Mouse (Mus musculus): Measurements from ENCODE around the gene Stt3b. TPM values are rescaled to one million over a fixed set of nuclear protein-coding genes. Genes with fewer than 3 reads are reported as not detected.

The Stt3b gene
- polyA plus RNA-seq, 2 experiments = 67.2 to 117 TPM

- no peak overlapping the region for H3K4me2 ChIP-seq (replicated peaks; ENCODE audit: low read depth, low read length, severe bottlenecking)
- H3K9ac ChIP-seq (ENCODE audit: low read depth, low read length, severe bottlenecking) = no peak overlapping the region
- DNase-seq (ENCODE audit: low spot score) (no peak), ATAC-seq (ENCODE audit: low FRiP score, low read depth) (no peak)
- H3K27ac ChIP-seq (replicated peaks; ENCODE audit: low read depth, low read length) = no peak overlapping the region
- H3K27me3 ChIP-seq (ENCODE audit: control insufficient read depth, insufficient read depth, low read length) = no peaks in the 10 kb centered on the region
- no peaks in the 10 kb centered on the region for H3K36me3 ChIP-seq (ENCODE audit: control insufficient read depth, insufficient read depth, low read length)
- H3K4me1 ChIP-seq (ENCODE audit: control insufficient read depth, insufficient read depth, low read length) = peaks cover 11% of the 10 kb centered on the region; the same call in 1 of the 2 replicates
- H3K4me3 ChIP-seq (replicated peaks; ENCODE audit: low read length) = no peak overlapping the region
- 83% methylated on average over 6 of the region's 6 CpGs for WGBS
- TF ChIP-seq POLR2A (IDR thresholded peaks at IDR 0.05; ENCODE audit: borderline replicate concordance, extremely low read depth, insufficient read depth, insufficient read length) = no peak
- no peaks in the 10 kb centered on the region for H3K9me3 ChIP-seq (ENCODE audit: control insufficient read depth, low read length)
Observed at GRCm38 (mm10) chr9:115287774-115288434, 22.3 kb downstream of the Stt3b start.

- Histone ChIP-seq H3K27ac (replicated peaks; ENCODE audit: low read depth, low read length) (no peak overlapping the region), H3K4me1 (ENCODE audit: control insufficient read depth, insufficient read depth, low read length) (peaks cover 3% of the 10 kb centered on the region; the same call in 1 of the 2 replicates), H3K4me2 (replicated peaks; ENCODE audit: low read depth, low read length, severe bottlenecking) (no peak overlapping the region), H3K4me3 (replicated peaks; ENCODE audit: low read length) (no peak overlapping the region), H3K27me3 (ENCODE audit: control insufficient read depth, insufficient read depth, low read length) (no peaks in the 10 kb centered on the region), H3K9ac (ENCODE audit: low read depth, low read length, severe bottlenecking) (no peak overlapping the region), H3K9me3 (ENCODE audit: control insufficient read depth, low read length) (no peaks in the 10 kb centered on the region), H3K36me3 (ENCODE audit: control insufficient read depth, insufficient read depth, low read length) (peaks cover 9% of the 10 kb centered on the region)
- DNase-seq (ENCODE audit: low spot score) (no peak), ATAC-seq (ENCODE audit: low FRiP score, low read depth) (no peak)
- 55% methylated on average over 4 of the region's 4 CpGs for WGBS
- TF ChIP-seq POLR2A (IDR thresholded peaks at IDR 0.05; ENCODE audit: borderline replicate concordance, extremely low read depth, insufficient read depth, insufficient read length) = no peak
Observed at GRCm38 (mm10) chr9:115284385-115284784, 25.8 kb downstream of the Stt3b start.

GRCm38 (mm10) chr9:115283403-115283802 lies 26.8 kb downstream of the Stt3b start:
- Histone ChIP-seq H3K4me2 (replicated peaks; ENCODE audit: low read depth, low read length, severe bottlenecking) (no peak overlapping the region), H3K4me1 (ENCODE audit: control insufficient read depth, insufficient read depth, low read length) (peaks cover 3% of the 10 kb centered on the region; the same call in 1 of the 2 replicates), H3K27me3 (ENCODE audit: control insufficient read depth, insufficient read depth, low read length) (no peaks in the 10 kb centered on the region), H3K27ac (replicated peaks; ENCODE audit: low read depth, low read length) (no peak overlapping the region), H3K9me3 (ENCODE audit: control insufficient read depth, low read length) (no peaks in the 10 kb centered on the region), H3K9ac (ENCODE audit: low read depth, low read length, severe bottlenecking) (no peak overlapping the region), H3K36me3 (ENCODE audit: control insufficient read depth, insufficient read depth, low read length) (peaks cover 19% of the 10 kb centered on the region), H3K4me3 (replicated peaks; ENCODE audit: low read length) (no peak overlapping the region)
- 93% methylated on average over 4 of the region's 4 CpGs for WGBS
- no peak for DNase-seq (ENCODE audit: low spot score)
- ATAC-seq (ENCODE audit: low FRiP score, low read depth) = no peak
- no peak for TF ChIP-seq POLR2A (IDR thresholded peaks at IDR 0.05; ENCODE audit: borderline replicate concordance, extremely low read depth, insufficient read depth, insufficient read length)

- Histone ChIP-seq H3K4me3 (replicated peaks; ENCODE audit: low read length) (no peak overlapping the region), H3K27me3 (ENCODE audit: control insufficient read depth, insufficient read depth, low read length) (no peaks in the 10 kb centered on the region), H3K9ac (ENCODE audit: low read depth, low read length, severe bottlenecking) (no peak overlapping the region), H3K27ac (replicated peaks; ENCODE audit: low read depth, low read length) (no peak overlapping the region), H3K36me3 (ENCODE audit: control insufficient read depth, insufficient read depth, low read length) (peaks cover 53% of the 10 kb centered on the region), H3K4me2 (replicated peaks; ENCODE audit: low read depth, low read length, severe bottlenecking) (no peak overlapping the region), H3K4me1 (ENCODE audit: control insufficient read depth, insufficient read depth, low read length) (no peaks in the 10 kb centered on the region), H3K9me3 (ENCODE audit: control insufficient read depth, low read length) (no peaks in the 10 kb centered on the region)
- no peak for ATAC-seq (ENCODE audit: low FRiP score, low read depth)
- no peak for TF ChIP-seq POLR2A (IDR thresholded peaks at IDR 0.05; ENCODE audit: borderline replicate concordance, extremely low read depth, insufficient read depth, insufficient read length)
- no peak for DNase-seq (ENCODE audit: low spot score)
- 83% methylated on average over 1 of the region's 1 CpGs for WGBS
Observed at GRCm38 (mm10) chr9:115278641-115279040, 31.6 kb downstream of the Stt3b start.

GRCm38 (mm10) chr9:115274806-115275205 lies 35.4 kb downstream of the Stt3b start:
- DNase-seq (ENCODE audit: low spot score) (no peak), ATAC-seq (ENCODE audit: low FRiP score, low read depth) (no peak)
- no peaks in the 10 kb centered on the region for H3K9me3 ChIP-seq (ENCODE audit: control insufficient read depth, low read length)
- no peak overlapping the region for H3K4me2 ChIP-seq (replicated peaks; ENCODE audit: low read depth, low read length, severe bottlenecking)
- no peak overlapping the region for H3K9ac ChIP-seq (ENCODE audit: low read depth, low read length, severe bottlenecking)
- peaks cover 56% of the 10 kb centered on the region for H3K36me3 ChIP-seq (ENCODE audit: control insufficient read depth, insufficient read depth, low read length)
- H3K27me3 ChIP-seq (ENCODE audit: control insufficient read depth, insufficient read depth, low read length) = no peaks in the 10 kb centered on the region
- 80% methylated on average over 6 of the region's 6 CpGs for WGBS
- no peak overlapping the region for H3K4me3 ChIP-seq (replicated peaks; ENCODE audit: low read length)
- no peak for TF ChIP-seq POLR2A (IDR thresholded peaks at IDR 0.05; ENCODE audit: borderline replicate concordance, extremely low read depth, insufficient read depth, insufficient read length)
- no peak overlapping the region for H3K27ac ChIP-seq (replicated peaks; ENCODE audit: low read depth, low read length)
- H3K4me1 ChIP-seq (ENCODE audit: control insufficient read depth, insufficient read depth, low read length) = no peaks in the 10 kb centered on the region

Data from limb, embryonic 14.5 days (tissue).